Comparison of ENCODE assay signal across 8 mouse cellular contexts in the genomic region with DNA sequence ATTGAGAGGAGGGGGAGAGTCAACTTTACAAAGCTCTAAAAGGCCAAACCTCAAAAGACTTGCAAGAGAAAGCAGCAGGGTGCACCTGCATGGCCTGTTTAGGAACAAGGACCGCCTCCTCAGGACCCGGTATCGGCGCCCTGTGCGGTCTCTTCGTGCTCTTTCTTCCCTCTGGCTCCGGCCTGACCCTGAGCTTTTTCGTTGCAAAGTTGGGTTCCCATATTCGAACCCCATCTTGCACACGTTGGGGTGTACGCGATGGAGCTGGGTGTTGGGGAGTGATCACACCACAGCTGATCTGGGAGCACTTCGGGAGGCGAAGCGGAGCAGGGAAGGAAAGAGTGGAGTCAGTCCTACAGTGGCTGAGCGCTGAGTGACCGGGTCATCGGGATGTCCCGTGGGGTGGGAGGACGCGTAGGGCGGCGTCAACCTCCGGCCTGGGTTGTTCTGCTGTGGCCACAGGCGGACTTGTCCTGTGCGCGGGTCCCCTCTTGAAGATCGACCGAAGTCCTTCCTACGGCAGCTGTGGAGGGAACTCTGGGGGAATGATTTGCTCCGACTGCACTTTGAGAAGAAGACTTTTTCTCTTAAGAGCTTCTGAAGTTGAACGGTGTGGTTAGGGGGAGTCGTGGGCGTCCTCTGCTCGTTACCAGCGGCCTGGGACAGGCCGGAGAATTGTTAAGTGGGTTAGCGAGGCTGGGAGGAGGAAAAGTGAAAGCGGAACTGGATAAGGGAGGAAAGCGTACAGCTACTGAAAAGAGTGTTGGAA. TPM values are rescaled to one million over a fixed set of nuclear protein-coding genes. Genes with fewer than 3 reads are reported as not detected.
A peak's percentile ranks its signal among the peaks of the same experiment; 100 is the strongest.
DNase-seq lines count a peak whose midpoint lies in the region; ATAC-seq lines count a peak whose summit lies in the region.

No protein-coding gene starts in this region.

- WGBS in forebrain, embryonic 13.5 days: 1% methylated on average over 40 of the region's 40 CpGs

- peak overlapping the region; percentile 87 for H3K4me2 ChIP-seq in forebrain, embryonic 13.5 days

- intact Hi-C loops in heart, postnatal 36 days (cut with DNase I): loop anchor here (1.0 to 10.0 kb wide), 10 partner anchors 117 to 1173 kb away; a partner anchor contains a TSS

- no peaks in the 10 kb centered on the region for H3K9me3 ChIP-seq in forebrain, embryonic 13.5 days (replicated peaks)

- H3K27me3 ChIP-seq in forebrain, embryonic 13.5 days: peaks cover 38% of the 10 kb centered on the region

- H3K4me1 ChIP-seq in forebrain, embryonic 13.5 days: peaks cover 34% of the 10 kb centered on the region

- peak overlapping the region; percentile 77 for H3K9ac ChIP-seq in forebrain, embryonic 13.5 days

- H3K36me3 ChIP-seq in forebrain, embryonic 13.5 days (ENCODE audit: poor library complexity, severe bottlenecking): no peaks in the 10 kb centered on the region

- peak; percentile 42; the same call in 1 of the 2 replicates for ATAC-seq in cerebellum, adult (ENCODE audit: insufficient number of reproducible peaks, low FRiP score, low TSS enrichment)
- ATAC-seq in forebrain, embryonic 13.5 days: peak; percentile 50
- ATAC-seq in megakaryocyte progenitor cell, adult 5-6 weeks (replicated peaks; ENCODE audit: poor library complexity): peak; percentile 56

- peak overlapping the region; percentile 40 for H3K4me3 ChIP-seq in forebrain, embryonic 13.5 days

- no peak for DNase-seq in cerebellum, adult 11-12 months
- DNase-seq in adrenal gland, postnatal 14 days: peak; percentile 90
- peak; percentile 81 to 88 for DNase-seq in heart, postnatal 36 days
- peak; percentile 78 to 87 for DNase-seq in kidney, postnatal 4 days
- peak; percentile 82 for DNase-seq in skeletal muscle tissue, adult 2 months (ENCODE audit: low read depth, low spot score)

- H3K27ac ChIP-seq in forebrain, embryonic 13.5 days: peak overlapping the region; percentile 79

RNA-seq across cellular contexts. Expression of a gene that starts 20.9 kb away (rescaled TPM):
- 201 and 226 TPM in 2 replicates for total RNA-seq in adrenal gland, postnatal 14 days (2021)
- polyA plus RNA-seq in forebrain, embryonic 13.5 days (2015; fragmentation: Nextera tagmentation; extraction: Ambion mirVana): 93.7 and 121 TPM in 2 replicates
- total RNA-seq in heart, postnatal 36 days (2021): 100 to 1,000 TPM; 128 to 149 TPM
- total RNA-seq in megakaryocyte progenitor cell, adult 5-6 weeks (2015): 21.5 and 35.1 TPM in 2 replicates
- total RNA-seq in megakaryocyte progenitor cell, adult 5-6 weeks (2017): 1.5 and 3.9 TPM in 2 replicates

RNA-seq across cellular contexts. Expression of a gene that starts 26.2 kb away (rescaled TPM):
- not detected in 2 replicates for total RNA-seq in adrenal gland, postnatal 14 days (2021)
- 64.7 and 71.1 TPM in 2 replicates for polyA plus RNA-seq in forebrain, embryonic 13.5 days (2015; fragmentation: Nextera tagmentation; extraction: Ambion mirVana)
- under 1 TPM in 1 of 2 experiments, not detected in 1; 0.28 TPM for total RNA-seq in heart, postnatal 36 days (2021)
- total RNA-seq in megakaryocyte progenitor cell, adult 5-6 weeks (2015): not detected in 2 replicates
- not detected in 2 replicates for total RNA-seq in megakaryocyte progenitor cell, adult 5-6 weeks (2017)
